Mouse (Mus musculus): ENCODE measurements around the gene Gm6377.

The Gm6377 gene

GRCm38 (mm10) chrX:109196468-109196867, at the start of gene Gm6377:
Gene Gm6377 (plus strand): TSS chrX:109196756.
- DNase-seq (ENCODE audit: low spot score) = no peak

GRCm38 (mm10) chrX:109147108-109147507, 49.4 kb upstream of the Gm6377 start:
- DNase-seq (ENCODE audit: low spot score) = no peak

- no peak for DNase-seq (ENCODE audit: low spot score)
Observed at GRCm38 (mm10) chrX:109151228-109151627, 45.3 kb upstream of the Gm6377 start.

- DNase-seq (ENCODE audit: low spot score) = no peak
Observed at GRCm38 (mm10) chrX:109160326-109160725, 36.2 kb upstream of the Gm6377 start.

- DNase-seq (ENCODE audit: low spot score) = no peak
Observed at GRCm38 (mm10) chrX:109160901-109161300, 35.7 kb upstream of the Gm6377 start.

- DNase-seq (ENCODE audit: low spot score) = no peak
Observed at GRCm38 (mm10) chrX:109175038-109175437, 21.5 kb upstream of the Gm6377 start.

GRCm38 (mm10) chrX:109175470-109175869, 21.1 kb upstream of the Gm6377 start:
- no peak for DNase-seq (ENCODE audit: low spot score)

GRCm38 (mm10) chrX:109184706-109185478, 11.7 kb upstream of the Gm6377 start:
- no peak for DNase-seq (ENCODE audit: low spot score)

- no peak for DNase-seq (ENCODE audit: low spot score)
Observed at GRCm38 (mm10) chrX:109189607-109190006, 6.9 kb upstream of the Gm6377 start.

GRCm38 (mm10) chrX:109190969-109191368, 5.6 kb upstream of the Gm6377 start:
- peak; percentile 6 for DNase-seq (ENCODE audit: low spot score)

GRCm38 (mm10) chrX:109191436-109191835, 5.1 kb upstream of the Gm6377 start:
- peak; percentile 13 for DNase-seq (ENCODE audit: low spot score)

GRCm38 (mm10) chrX:109207843-109208242, 11.3 kb downstream of the Gm6377 start:
- DNase-seq (ENCODE audit: low spot score) = no peak

- DNase-seq (ENCODE audit: low spot score) = no peak
Observed at GRCm38 (mm10) chrX:109228720-109229119, 32.2 kb downstream of the Gm6377 start.

- no peak for DNase-seq (ENCODE audit: low spot score)
Observed at GRCm38 (mm10) chrX:109235383-109236036, 39.0 kb downstream of the Gm6377 start.

GRCm38 (mm10) chrX:109238163-109238562, 41.6 kb downstream of the Gm6377 start:
- DNase-seq (ENCODE audit: low spot score) = peak; percentile 42
